Mouse (Mus musculus) kidney, postnatal 0 days (tissue): ENCODE results near the gene Cadps2. TPM values are rescaled to one million over a fixed set of nuclear protein-coding genes. Genes with fewer than 3 reads are reported as not detected.

Experiments
- ATAC-seq: fragments of 200-750 bp; cut with Nextera tagmentation; replicated peaks from 2 replicates; pipeline ENCODE4 v1.8.0; 2017; ENCODE audit warnings: low read depth, moderate number of reproducible peaks, moderate TSS enrichment, moderate library complexity; ENCODE audit not compliant: low FRiP score
- DNase-seq: peaks from one replicate; pipeline ENCODE4 v3.0.0-alpha.2; 2016; ENCODE audit warnings: low spot score
- H3K27ac ChIP-seq: fragments of 300-500 bp; sonication (generic); 2 replicates; pipeline ENCODE4 v1.5.1; 2014; ENCODE audit warnings: mild to moderate bottlenecking
- H3K27me3 ChIP-seq: fragments of 300-500 bp; sonication (generic); 2 replicates; pipeline ENCODE4 v1.6.1; 2014; ENCODE audit warnings: low read length, mixed read lengths; ENCODE audit not compliant: insufficient read depth
- H3K36me3 ChIP-seq: fragments of 300-500 bp; sonication (generic); 2 replicates; pipeline ENCODE4 v1.6.1; 2014; ENCODE audit warnings: low read length, mixed read lengths; ENCODE audit not compliant: insufficient read depth
- H3K4me1 ChIP-seq: fragments of 300-500 bp; sonication (generic); replicated peaks from 2 replicates; pipeline ENCODE4 v1.6.1; 2014; ENCODE audit warnings: antibody characterized with exemption, low read length, mixed read lengths; ENCODE audit not compliant: insufficient read depth
- H3K4me2 ChIP-seq: fragments of 300-500 bp; sonication (generic); 2 replicates; pipeline ENCODE4 v1.6.1; 2014; ENCODE audit warnings: mild to moderate bottlenecking, low read length, moderate library complexity, mixed read lengths
- H3K4me3 ChIP-seq: fragments of 300-500 bp; sonication (generic); replicated peaks from 2 replicates; pipeline ENCODE4 v1.5.1; 2014; ENCODE audit warnings: low read depth, low read length
- H3K9ac ChIP-seq: fragments of 300-500 bp; sonication (generic); 2 replicates; pipeline ENCODE4 v1.6.1; 2014; ENCODE audit warnings: low read depth, low read length
- H3K9me3 ChIP-seq: fragments of 300-500 bp; sonication (generic); replicated peaks from 2 replicates; pipeline ENCODE4 v1.6.1; 2016; ENCODE audit warnings: low read length, inconsistent platforms, mixed read lengths
- CTCF ChIP-seq: IDR thresholded peaks from 2 replicates; pipeline ENCODE4 v1.5.1; 2016; ENCODE audit warnings: antibody characterized with exemption, low read depth, mild to moderate bottlenecking, moderate library complexity
- WGBS: fragments of 180-500 bp; shearing (Covaris S2); extraction: QIAGEN DNeasy Blood & Tissue Kit; methylation state at CpG from one replicate; pipeline ENCODE4 v1.1.7; 2014; 5-methylcytosine and 5-hydroxymethylcytosine counted together
- polyA plus RNA-seq: library from polyadenylated mRNA; unstranded; fragments of >200 nt; fragmentation: Nextera tagmentation; extraction: Ambion mirVana; gene quantifications from 2 replicates; pipeline ENCODE4 v1.2.1, GENCODE M21; 2015

Cadps2 gene
- polyA plus RNA-seq, 1 experiment from 2014 or later = 10.1 TPM

- DNase-seq = no peak
- ATAC-seq = no peak
- WGBS = 82% methylated on average over 5 of the region's 5 CpGs
- TF ChIP-seq CTCF = no peak
- no peak overlapping the region for H3K27ac ChIP-seq
- H3K9ac ChIP-seq = no peak overlapping the region
- H3K9me3 ChIP-seq = no peaks in the 10 kb centered on the region
- H3K4me1 ChIP-seq = 0 out of 2 replicates have a peak, but pooled peaks cover 4% of the 10 kb centered on the region
- no peaks in the 10 kb centered on the region for H3K27me3 ChIP-seq
- H3K36me3 ChIP-seq = no peaks in the 10 kb centered on the region
- H3K4me3 ChIP-seq = no peak overlapping the region
- peak overlapping the region; percentile 90; the same call in 1 of the 2 replicates for H3K4me2 ChIP-seq
Measured at GRCm38 (mm10) chr6:23837127-23837526, 2.1 kb downstream of the Cadps2 start.

- Histone ChIP-seq H3K9me3 (no peaks in the 10 kb centered on the region), H3K27ac (no peak overlapping the region), H3K4me1 (0 out of 2 replicates have a peak, but pooled peaks cover 4% of the 10 kb centered on the region), H3K36me3 (no peaks in the 10 kb centered on the region), H3K4me3 (no peak overlapping the region), H3K4me2 (no peak overlapping the region; the same call in 1 of the 2 replicates), H3K9ac (no peak overlapping the region), H3K27me3 (no peaks in the 10 kb centered on the region)
- no peak for TF ChIP-seq CTCF
- DNase-seq (peak; percentile 8), ATAC-seq (no peak)
- 43% methylated on average over 2 of the region's 2 CpGs for WGBS
Measured at GRCm38 (mm10) chr6:23836694-23837093, 2.5 kb downstream of the Cadps2 start.

GRCm38 (mm10) chr6:23835552-23835951 is 3.7 kb downstream of the Cadps2 start:
- 0 out of 2 replicates have a peak, but pooled peaks cover 4% of the 10 kb centered on the region for H3K4me1 ChIP-seq
- H3K9ac ChIP-seq = no peak overlapping the region
- DNase-seq (no peak), ATAC-seq (no peak)
- 81% methylated on average over 4 of the region's 4 CpGs for WGBS
- H3K27me3 ChIP-seq = no peaks in the 10 kb centered on the region
- no peak for TF ChIP-seq CTCF
- no peak overlapping the region for H3K4me3 ChIP-seq
- no peak overlapping the region for H3K4me2 ChIP-seq
- no peaks in the 10 kb centered on the region for H3K36me3 ChIP-seq
- H3K27ac ChIP-seq = no peak overlapping the region
- no peaks in the 10 kb centered on the region for H3K9me3 ChIP-seq

GRCm38 (mm10) chr6:23830741-23831140 is 8.5 kb downstream of the Cadps2 start:
- TF ChIP-seq CTCF = no peak
- no peak for DNase-seq
- ATAC-seq = no peak
- Histone ChIP-seq H3K4me2 (no peak overlapping the region), H3K27ac (no peak overlapping the region), H3K9me3 (no peaks in the 10 kb centered on the region), H3K9ac (no peak overlapping the region), H3K27me3 (no peaks in the 10 kb centered on the region), H3K4me1 (no peaks in the 10 kb centered on the region), H3K4me3 (no peak overlapping the region), H3K36me3 (no peaks in the 10 kb centered on the region)
- WGBS = 68% methylated on average over 3 of the region's 3 CpGs

GRCm38 (mm10) chr6:23829338-23829737 is 9.9 kb downstream of the Cadps2 start:
- ATAC-seq (no peak), DNase-seq (no peak)
- Histone ChIP-seq H3K4me1 (no peaks in the 10 kb centered on the region), H3K36me3 (no peaks in the 10 kb centered on the region), H3K27me3 (no peaks in the 10 kb centered on the region), H3K9ac (no peak overlapping the region), H3K27ac (no peak overlapping the region), H3K4me3 (no peak overlapping the region), H3K4me2 (no peak overlapping the region), H3K9me3 (no peaks in the 10 kb centered on the region)
- 90% methylated on average over 2 of the region's 2 CpGs for WGBS
- no peak for TF ChIP-seq CTCF

GRCm38 (mm10) chr6:23821819-23822218 is 17.4 kb downstream of the Cadps2 start:
- no peaks in the 10 kb centered on the region for H3K4me1 ChIP-seq
- 87% methylated on average over 5 of the region's 5 CpGs for WGBS
- H3K4me3 ChIP-seq = no peak overlapping the region
- H3K4me2 ChIP-seq = no peak overlapping the region
- no peak for TF ChIP-seq CTCF
- DNase-seq (no peak), ATAC-seq (no peak)
- no peaks in the 10 kb centered on the region for H3K36me3 ChIP-seq
- no peaks in the 10 kb centered on the region for H3K27me3 ChIP-seq
- no peaks in the 10 kb centered on the region for H3K9me3 ChIP-seq
- no peak overlapping the region for H3K9ac ChIP-seq
- H3K27ac ChIP-seq = no peak overlapping the region

- WGBS = 70% methylated on average over 1 of the region's 1 CpGs
- no peak overlapping the region for H3K9ac ChIP-seq
- no peaks in the 10 kb centered on the region for H3K27me3 ChIP-seq
- H3K27ac ChIP-seq = no peak overlapping the region
- H3K36me3 ChIP-seq = no peaks in the 10 kb centered on the region
- no peak overlapping the region for H3K4me3 ChIP-seq
- ATAC-seq (no peak), DNase-seq (no peak)
- no peak for TF ChIP-seq CTCF
- no peaks in the 10 kb centered on the region for H3K4me1 ChIP-seq
- H3K9me3 ChIP-seq = no peaks in the 10 kb centered on the region
- no peak overlapping the region for H3K4me2 ChIP-seq
Measured at GRCm38 (mm10) chr6:23810087-23810486, 29.1 kb downstream of the Cadps2 start.
